Mouse (Mus musculus) cerebellum, adult 2 months (tissue): ENCODE results near the gene Aplnr.

Source experiments
- CTCF ChIP-seq: fragments of 200-500 bp; IDR thresholded peaks from 2 replicates; pipeline ENCODE4 v1.5.1; 2011; ENCODE audit warnings: low read depth, mild to moderate bottlenecking, control low read depth, low read length, moderate library complexity, borderline replicate concordance; ENCODE audit not compliant: insufficient read depth
- POLR2A ChIP-seq: fragments of 200-500 bp; IDR thresholded peaks from 2 replicates; pipeline ENCODE4 v1.6.1; 2011; ENCODE audit warnings: low read length, control low read depth, borderline replicate concordance; ENCODE audit not compliant: insufficient read depth

DNA sequence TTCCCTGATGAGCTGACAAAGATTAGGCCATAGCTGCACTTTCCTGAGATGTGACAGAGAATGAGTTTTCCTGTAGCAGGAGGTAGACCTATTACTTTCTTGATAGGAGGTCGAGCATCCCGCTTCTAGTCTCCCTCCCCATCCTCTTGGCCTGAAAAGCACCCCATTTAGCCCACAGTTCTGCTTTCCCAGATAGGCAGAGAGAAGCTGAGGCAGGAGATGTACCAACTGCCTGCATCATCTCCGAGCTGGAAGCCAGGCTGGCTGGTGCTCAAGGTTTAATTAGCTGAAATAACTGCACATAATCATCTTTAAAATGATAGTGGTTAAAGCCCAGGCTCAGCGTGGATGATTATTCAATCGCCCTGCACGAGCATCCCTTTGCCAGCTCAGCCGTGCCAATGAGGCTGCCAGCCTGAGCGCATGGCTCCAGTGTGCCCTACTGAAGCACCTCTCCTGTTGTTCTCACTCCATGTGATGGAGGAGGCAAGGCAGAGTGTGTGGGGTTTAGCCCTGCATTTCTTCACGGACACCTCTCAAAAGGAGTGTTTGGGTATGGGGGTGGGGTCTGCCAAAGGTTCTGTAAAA is 25.6 kb upstream of the Aplnr start:
- no peak for TF ChIP-seq CTCF
- TF ChIP-seq POLR2A = no peak
